Mouse (Mus musculus) hindbrain, embryonic 11.5 days (tissue): Measurements from ENCODE around the gene Snap91. TPM values are rescaled to one million over a fixed set of nuclear protein-coding genes. Genes with fewer than 3 reads are reported as not detected.
A peak's percentile ranks its signal among the peaks of the same experiment; 100 is the strongest.

Experiments used
- ATAC-seq: fragments of 200-750 bp; cut with Nextera tagmentation; 2 replicates; pipeline ENCODE4 v1.8.0; 2017; ENCODE audit warnings: mild to moderate bottlenecking, moderate TSS enrichment, moderate library complexity; ENCODE audit not compliant: low FRiP score
- DNase-seq: peaks from one replicate; pipeline ENCODE4 v3.0.0-alpha.2; 2015; ENCODE audit warnings: low spot score
- H3K27ac ChIP-seq: fragments of 300-500 bp; sonication (generic); 2 replicates; pipeline ENCODE4 v1.5.1; 2014; ENCODE audit warnings: mild to moderate bottlenecking, low read depth, low read length
- H3K27me3 ChIP-seq: fragments of 300-500 bp; sonication (generic); 2 replicates; pipeline ENCODE4 v1.6.1; 2014; ENCODE audit warnings: mild to moderate bottlenecking, low read length, moderate library complexity, mixed read lengths; ENCODE audit not compliant: control insufficient read depth, insufficient read depth
- H3K36me3 ChIP-seq: fragments of 300-500 bp; sonication (generic); 2 replicates; pipeline ENCODE4 v1.6.1; 2014; ENCODE audit warnings: mild to moderate bottlenecking, low read length, moderate library complexity, mixed read lengths; ENCODE audit not compliant: control insufficient read depth, insufficient read depth
- H3K4me1 ChIP-seq: fragments of 300-500 bp; sonication (generic); replicated peaks from 2 replicates; pipeline ENCODE4 v1.6.1; 2014; ENCODE audit warnings: low read length, mixed read lengths; ENCODE audit not compliant: control insufficient read depth, insufficient read depth
- H3K4me2 ChIP-seq: fragments of 300-500 bp; sonication (generic); replicated peaks from 2 replicates; pipeline ENCODE4 v1.6.1; 2014; ENCODE audit warnings: mild to moderate bottlenecking, low read depth, low read length
- H3K4me3 ChIP-seq: fragments of 300-500 bp; sonication (generic); 2 replicates; pipeline ENCODE4 v1.5.1; 2014; ENCODE audit warnings: low read depth, low read length
- H3K9ac ChIP-seq: fragments of 300-500 bp; sonication (generic); 2 replicates; pipeline ENCODE4 v1.6.1; 2014; ENCODE audit warnings: low read depth, low read length
- H3K9me3 ChIP-seq: fragments of 300-500 bp; sonication (generic); 2 replicates; pipeline ENCODE4 v1.6.1; 2016; ENCODE audit warnings: low read length; ENCODE audit not compliant: control insufficient read depth
- WGBS: fragments of 180-500 bp; shearing (Covaris S2); extraction: QIAGEN DNeasy Blood & Tissue Kit; methylation state at CpG from one replicate; pipeline ENCODE4 v1.1.7; 2014; 5-methylcytosine and 5-hydroxymethylcytosine counted together
- polyA plus RNA-seq: library from polyadenylated mRNA; unstranded; fragments of >200 nt; fragmentation: Nextera tagmentation; extraction: Ambion mirVana; gene quantifications from 2 replicates; pipeline ENCODE4 v1.2.1, GENCODE M21; 2014

The Snap91 gene
- polyA plus RNA-seq, 1 experiment from 2014 or later, result 17.4 TPM

- no peak for DNase-seq
- Histone ChIP-seq H3K4me2 (no peak overlapping the region), H3K36me3 (no peaks in the 10 kb centered on the region), H3K27me3 (no peaks in the 10 kb centered on the region), H3K9me3 (no peaks in the 10 kb centered on the region), H3K4me1 (no peaks in the 10 kb centered on the region), H3K4me3 (no peak overlapping the region), H3K27ac (no peak overlapping the region), H3K9ac (no peak overlapping the region)
- WGBS, result 80% methylated on average over 1 of the region's 1 CpGs
- ATAC-seq, result no peak
Measured at GRCm38 (mm10) chr9:86729084-86729483, 151.4 kb downstream of the Snap91 start.

DNA sequence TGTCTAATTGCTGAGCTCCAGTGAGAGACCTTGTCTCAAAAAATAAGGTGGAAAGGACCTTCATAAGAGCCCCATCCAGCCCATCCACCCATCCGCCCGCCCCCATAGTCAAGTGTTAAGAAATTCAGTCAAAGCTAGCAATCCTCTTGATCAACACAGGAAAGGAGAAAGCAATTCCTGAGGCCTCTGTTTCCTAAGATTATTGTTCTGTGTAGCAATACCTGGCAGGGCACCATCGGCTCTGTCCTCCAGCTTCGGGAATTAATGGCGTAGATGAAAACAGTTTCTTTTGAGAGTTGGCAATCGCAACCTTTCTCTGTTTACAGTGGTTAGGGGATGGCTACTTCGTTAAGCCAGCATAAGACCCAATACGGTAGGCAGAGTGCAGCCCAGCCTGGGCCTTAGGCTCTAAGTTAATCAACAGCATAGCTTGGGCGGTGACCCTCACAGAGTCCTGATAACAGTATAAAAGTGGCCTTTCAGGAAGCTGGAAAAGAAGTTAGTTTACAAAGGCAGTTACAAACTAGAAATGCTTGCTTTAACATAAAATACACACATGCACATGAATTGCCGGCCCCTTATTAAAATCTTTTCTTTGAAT lies 152.1 kb downstream of the Snap91 start:
- Histone ChIP-seq H3K9ac (no peak overlapping the region), H3K27ac (no peak overlapping the region), H3K4me1 (no peaks in the 10 kb centered on the region), H3K36me3 (no peaks in the 10 kb centered on the region), H3K9me3 (no peaks in the 10 kb centered on the region), H3K4me2 (no peak overlapping the region), H3K4me3 (no peak overlapping the region), H3K27me3 (no peaks in the 10 kb centered on the region)
- WGBS, result 92% methylated on average over 10 of the region's 10 CpGs
- ATAC-seq (no peak), DNase-seq (no peak)

DNA sequence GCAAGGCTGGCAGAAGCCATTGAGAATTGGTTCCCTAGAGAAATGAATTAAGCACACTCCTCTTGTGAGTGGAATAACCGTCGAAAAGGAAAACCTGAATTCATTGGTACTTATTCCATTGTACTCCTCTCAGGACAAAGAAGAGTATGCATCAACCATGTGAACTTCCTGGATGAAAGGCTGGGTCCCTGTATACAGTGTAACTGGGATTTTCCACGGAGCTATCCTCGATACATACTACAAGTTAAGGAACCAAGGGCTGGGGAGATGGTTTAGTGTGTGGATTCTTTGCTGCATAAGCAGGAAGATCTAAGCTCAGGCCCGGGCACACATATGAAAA lies 154.1 kb downstream of the Snap91 start:
- no peak overlapping the region for H3K27ac ChIP-seq
- ATAC-seq (no peak), DNase-seq (no peak)
- no peaks in the 10 kb centered on the region for H3K36me3 ChIP-seq
- no peaks in the 10 kb centered on the region for H3K27me3 ChIP-seq
- H3K9ac ChIP-seq, result no peak overlapping the region
- H3K4me1 ChIP-seq, result no peaks in the 10 kb centered on the region
- 86% methylated on average over 5 of the region's 5 CpGs for WGBS
- no peak overlapping the region for H3K4me3 ChIP-seq
- no peak overlapping the region for H3K4me2 ChIP-seq
- no peaks in the 10 kb centered on the region for H3K9me3 ChIP-seq

- no peak overlapping the region for H3K4me2 ChIP-seq
Measured at GRCm38 (mm10) chr9:86725604-86726380, 154.7 kb downstream of the Snap91 start.

GRCm38 (mm10) chr9:86725066-86725465 lies 155.4 kb downstream of the Snap91 start:
- no peak for ATAC-seq
- no peak overlapping the region for H3K9ac ChIP-seq
- no peaks in the 10 kb centered on the region for H3K36me3 ChIP-seq
- DNase-seq, result no peak
- no peaks in the 10 kb centered on the region for H3K9me3 ChIP-seq
- no peaks in the 10 kb centered on the region for H3K4me1 ChIP-seq
- H3K27me3 ChIP-seq, result no peaks in the 10 kb centered on the region
- WGBS, result 91% methylated on average over 4 of the region's 4 CpGs
- no peak overlapping the region for H3K4me2 ChIP-seq
- no peak overlapping the region for H3K27ac ChIP-seq
- H3K4me3 ChIP-seq, result no peak overlapping the region

More at GRCm38 (mm10) chr9:86725604-86726380, 154.7 kb downstream of the Snap91 start:
- Histone ChIP-seq H3K4me3 (no peak overlapping the region), H3K9me3 (no peaks in the 10 kb centered on the region), H3K4me1 (no peaks in the 10 kb centered on the region), H3K36me3 (no peaks in the 10 kb centered on the region), H3K27me3 (no peaks in the 10 kb centered on the region), H3K9ac (no peak overlapping the region), H3K27ac (no peak overlapping the region)
- ATAC-seq (no peak), DNase-seq (peak; percentile 5)
- 69% methylated on average over 7 of the region's 7 CpGs for WGBS

DNA sequence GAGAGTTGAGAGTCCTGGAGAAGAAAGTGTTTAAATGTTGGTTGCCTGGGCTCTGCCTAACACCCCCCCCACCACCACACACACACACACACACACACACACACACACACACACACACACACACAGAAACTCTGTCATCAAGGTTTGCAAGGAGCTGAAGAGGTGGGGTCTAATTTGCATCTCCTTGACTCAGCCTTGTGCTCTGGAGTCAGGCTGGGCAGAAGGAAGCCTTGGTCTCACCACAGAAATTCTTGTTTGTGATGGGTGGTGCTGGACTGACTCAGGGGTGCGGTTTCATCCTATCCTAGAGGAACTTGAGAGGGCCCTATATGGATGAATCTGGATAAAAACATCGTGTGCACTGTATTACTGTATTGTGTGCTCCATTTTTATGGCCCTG lies 159.7 kb downstream of the Snap91 start:
- no peak for ATAC-seq
- H3K27ac ChIP-seq, result no peak overlapping the region
- H3K27me3 ChIP-seq, result no peaks in the 10 kb centered on the region
- no peaks in the 10 kb centered on the region for H3K36me3 ChIP-seq
- no peak overlapping the region for H3K4me2 ChIP-seq
- no peaks in the 10 kb centered on the region for H3K9me3 ChIP-seq
- H3K4me3 ChIP-seq, result no peak overlapping the region
- H3K9ac ChIP-seq, result no peak overlapping the region
- H3K4me1 ChIP-seq, result no peaks in the 10 kb centered on the region
- WGBS, result 85% methylated on average over 2 of the region's 2 CpGs
- no peak for DNase-seq

GRCm38 (mm10) chr9:86720227-86720626 lies 160.2 kb downstream of the Snap91 start:
- Histone ChIP-seq H3K27ac (no peak overlapping the region), H3K4me3 (no peak overlapping the region), H3K27me3 (no peaks in the 10 kb centered on the region), H3K4me2 (no peak overlapping the region), H3K36me3 (no peaks in the 10 kb centered on the region), H3K9ac (no peak overlapping the region), H3K9me3 (no peaks in the 10 kb centered on the region), H3K4me1 (no peaks in the 10 kb centered on the region)
- DNase-seq, result no peak
- no peak for ATAC-seq
- 91% methylated on average over 5 of the region's 5 CpGs for WGBS

GRCm38 (mm10) chr9:86717119-86717518 lies 163.3 kb downstream of the Snap91 start:
- WGBS, result 78% methylated on average over 5 of the region's 5 CpGs
- Histone ChIP-seq H3K4me2 (no peak overlapping the region), H3K4me1 (no peaks in the 10 kb centered on the region), H3K27me3 (no peaks in the 10 kb centered on the region), H3K27ac (no peak overlapping the region), H3K9me3 (no peaks in the 10 kb centered on the region), H3K36me3 (no peaks in the 10 kb centered on the region), H3K9ac (no peak overlapping the region), H3K4me3 (no peak overlapping the region)
- DNase-seq, result no peak
- no peak for ATAC-seq

- Histone ChIP-seq H3K27me3 (no peaks in the 10 kb centered on the region), H3K4me1 (no peaks in the 10 kb centered on the region), H3K9me3 (no peaks in the 10 kb centered on the region), H3K27ac (no peak overlapping the region), H3K4me2 (no peak overlapping the region), H3K4me3 (no peak overlapping the region), H3K9ac (no peak overlapping the region), H3K36me3 (no peaks in the 10 kb centered on the region)
- ATAC-seq (no peak), DNase-seq (no peak)
- 72% methylated on average over 2 of the region's 2 CpGs for WGBS
Measured at GRCm38 (mm10) chr9:86716540-86716939, 163.9 kb downstream of the Snap91 start.
